Mouse (Mus musculus) liver, adult 2 months (tissue): ENCODE measurements around the gene Zfp827. TPM values are rescaled to one million over a fixed set of nuclear protein-coding genes. Genes with fewer than 3 reads are reported as not detected.

Experiments
- DNase-seq: peaks from one replicate; pipeline ENCODE4 v3.0.0-alpha.2; 2011; ENCODE audit warnings: low read depth, low spot score; ENCODE audit errors: extremely low read depth
- H3K27ac ChIP-seq: fragments of 200-500 bp; replicated peaks from 2 replicates; pipeline ENCODE4 v1.5.1; 2012; ENCODE audit warnings: low read depth, mild to moderate bottlenecking, control low read depth, inconsistent platforms, low read length; ENCODE audit not compliant: insufficient read depth
- H3K27me3 ChIP-seq: fragments of 200-500 bp; 2 replicates; pipeline ENCODE4 v1.6.1; 2012; ENCODE audit warnings: mild to moderate bottlenecking, moderate library complexity, low read length, inconsistent platforms; ENCODE audit not compliant: control insufficient read depth, insufficient read depth
- H3K36me3 ChIP-seq: fragments of 200-500 bp; 2 replicates; pipeline ENCODE4 v1.6.1; 2012; ENCODE audit warnings: low read length, inconsistent platforms; ENCODE audit not compliant: control insufficient read depth, insufficient read depth
- H3K4me1 ChIP-seq: fragments of 200-500 bp; 2 replicates; pipeline ENCODE4 v1.6.1; 2011; ENCODE audit warnings: low read length; ENCODE audit not compliant: control insufficient read depth, insufficient read depth
- H3K4me3 ChIP-seq: fragments of 200-500 bp; 2 replicates; pipeline ENCODE4 v1.5.1; 2011; ENCODE audit warnings: low read depth, mild to moderate bottlenecking, control low read depth, low read length, moderate library complexity; ENCODE audit not compliant: insufficient read depth
- H3K79me2 ChIP-seq: fragments of 200-500 bp; 2 replicates; pipeline ENCODE4 v1.6.1; 2012; ENCODE audit warnings: inconsistent platforms, mild to moderate bottlenecking, low read length, moderate library complexity; ENCODE audit not compliant: control insufficient read depth, insufficient read depth
- H3K9ac ChIP-seq: fragments of 200-500 bp; 2 replicates; pipeline ENCODE4 v1.6.1; 2012; ENCODE audit warnings: low read depth, mild to moderate bottlenecking, control low read depth, inconsistent platforms, low read length
- CTCF ChIP-seq: fragments of 200-500 bp; IDR thresholded peaks from 2 replicates; pipeline ENCODE4 v1.5.1; 2011; ENCODE audit warnings: low read depth, low read length, control low read depth
- POLR2A ChIP-seq: fragments of 200-500 bp; IDR thresholded peaks from 2 replicates; pipeline ENCODE4 v1.6.1; 2011; ENCODE audit warnings: low read length, control low read depth; ENCODE audit not compliant: insufficient read depth; ENCODE audit errors: extremely low read depth
- whole genome bisulfite sequencing: fragments of 180-500 bp; shearing (Covaris S2); methylation state at CpG from one replicate; pipeline ENCODE4 v1.1.7; 2018; 5-methylcytosine and 5-hydroxymethylcytosine counted together
- polyA plus RNA-seq: library from polyadenylated mRNA; depleted of rRNA; stranded (reverse); fragments of >200 nt; gene quantifications from 2 replicates; pipeline ENCODE4 v1.2.3, GENCODE M21; 2012
- total RNA-seq: library from RNA; depleted of rRNA; stranded (reverse); fragments of >200 nt; gene quantifications from 2 replicates; pipeline ENCODE4 v1.2.3, GENCODE M21; 2014

Zfp827 gene
- total and polyA plus RNA-seq, 2 experiments: 0.09 to 0.10 TPM

DNA sequence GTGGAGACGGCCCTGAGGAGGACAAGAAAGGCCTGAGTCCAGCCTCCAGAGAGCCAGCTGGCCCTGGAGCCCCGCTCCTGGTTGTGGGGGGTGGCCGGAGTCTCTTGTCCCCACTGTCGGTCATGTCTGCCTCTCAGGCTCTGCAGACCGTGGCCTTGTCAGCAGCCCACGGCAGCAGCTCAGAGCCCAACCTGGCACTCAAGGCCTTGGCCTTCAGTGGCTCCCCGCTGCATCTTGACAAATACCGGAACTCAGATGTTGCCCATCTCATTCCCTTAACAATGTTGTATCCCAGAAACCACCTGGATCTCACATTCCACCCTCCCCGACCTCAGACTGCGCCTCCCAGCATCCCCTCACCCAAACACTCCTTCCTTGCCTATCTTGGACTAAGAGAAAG is 161.8 kb downstream of the Zfp827 start:
- Histone ChIP-seq H3K4me3 (no peak overlapping the region), H3K4me1 (no peaks in the 10 kb centered on the region), H3K9ac (no peak overlapping the region), H3K27ac (no peak overlapping the region), H3K27me3 (no peaks in the 10 kb centered on the region), H3K36me3 (no peaks in the 10 kb centered on the region), H3K79me2 (no peaks in the 10 kb centered on the region)
- TF ChIP-seq CTCF: no peak
- DNase-seq: no peak
- 91% methylated on average over 10 of the region's 10 CpGs for WGBS

DNA sequence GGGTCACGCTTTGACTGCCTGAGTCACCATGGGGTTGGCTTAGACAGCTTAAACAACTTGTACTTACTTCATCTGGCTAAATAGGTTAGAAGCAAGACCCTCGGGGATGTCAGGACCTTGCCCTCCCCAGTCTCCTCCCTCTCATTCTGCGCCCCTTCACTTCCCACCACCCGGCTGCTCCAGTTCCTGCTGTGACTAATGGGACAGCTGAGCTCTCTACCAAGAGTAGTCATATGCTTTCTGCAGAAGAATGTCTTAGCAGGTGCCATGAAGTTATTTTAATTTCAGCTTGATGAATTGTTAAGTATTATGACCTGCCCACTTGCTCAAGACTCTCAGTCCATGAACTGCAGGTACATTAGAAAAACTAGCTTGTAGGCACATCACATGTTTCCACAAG is 168.2 kb downstream of the Zfp827 start:
- H3K36me3 ChIP-seq: no peaks in the 10 kb centered on the region
- H3K9ac ChIP-seq: no peak overlapping the region
- no peaks in the 10 kb centered on the region for H3K4me1 ChIP-seq
- H3K27me3 ChIP-seq: no peaks in the 10 kb centered on the region
- no peaks in the 10 kb centered on the region for H3K79me2 ChIP-seq
- no peak for TF ChIP-seq POLR2A
- TF ChIP-seq CTCF: no peak
- H3K27ac ChIP-seq: no peak overlapping the region
- 85% methylated on average over 4 of the region's 4 CpGs for WGBS
- H3K4me3 ChIP-seq: no peak overlapping the region
- DNase-seq: no peak

DNA sequence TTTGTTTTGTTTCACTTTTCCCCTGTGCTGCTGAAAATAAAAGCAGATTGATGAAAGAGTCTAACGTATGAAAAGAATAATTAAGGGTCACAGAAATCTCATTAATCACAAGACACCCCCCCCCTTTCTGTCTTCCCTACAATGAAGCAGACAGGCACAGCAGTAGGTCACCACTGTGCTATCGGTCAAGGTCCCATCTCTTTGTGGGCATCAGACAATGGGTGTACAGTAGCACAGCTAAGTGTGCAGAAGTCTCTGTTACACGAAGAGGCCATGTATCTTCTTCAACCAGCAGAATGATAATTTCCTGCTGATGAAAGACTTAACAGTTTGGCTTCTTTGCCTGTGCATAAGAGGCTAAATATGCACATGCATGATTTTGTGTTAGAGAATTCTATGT is 170.4 kb downstream of the Zfp827 start:
- Histone ChIP-seq H3K4me1 (no peaks in the 10 kb centered on the region), H3K27ac (no peak overlapping the region), H3K36me3 (no peaks in the 10 kb centered on the region), H3K4me3 (no peak overlapping the region), H3K9ac (no peak overlapping the region), H3K27me3 (no peaks in the 10 kb centered on the region), H3K79me2 (no peaks in the 10 kb centered on the region)
- WGBS: 72% methylated on average over 3 of the region's 3 CpGs
- TF ChIP-seq CTCF (no peak), POLR2A (no peak)
- DNase-seq: no peak

DNA sequence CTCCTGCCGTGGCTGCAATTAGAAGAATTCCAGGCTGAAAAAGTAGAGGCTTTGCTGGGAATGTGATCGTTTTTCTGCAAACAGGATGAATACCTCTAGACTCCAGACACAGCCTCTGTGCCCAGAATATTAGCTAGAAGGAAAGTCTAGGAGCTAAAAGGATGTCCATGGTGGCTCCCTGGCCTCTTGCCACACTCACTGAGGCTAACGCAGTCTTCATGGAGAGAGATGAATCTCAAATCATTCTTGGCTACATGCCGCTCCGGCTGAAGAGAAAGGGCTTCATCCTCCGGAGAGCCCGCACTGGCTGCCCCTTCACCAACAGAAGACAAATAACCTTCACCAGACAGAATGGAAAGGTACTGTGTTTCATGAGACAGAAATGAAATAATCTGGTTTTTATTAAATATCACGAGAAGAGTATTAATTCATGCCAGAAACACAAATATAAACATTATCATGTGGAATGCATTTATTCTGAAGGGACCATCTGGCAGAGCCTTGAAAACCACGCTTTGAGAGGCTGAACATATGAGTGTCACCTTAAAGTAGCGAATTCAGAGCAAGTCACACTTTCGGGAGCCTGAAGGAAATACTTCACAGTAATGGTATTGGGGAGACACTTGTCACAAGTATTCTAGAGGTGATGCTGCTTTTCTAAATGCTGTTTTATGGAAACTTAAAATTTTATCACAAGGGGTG is 173.4 kb downstream of the Zfp827 start:
- H3K79me2 ChIP-seq: no peaks in the 10 kb centered on the region
- no peaks in the 10 kb centered on the region for H3K36me3 ChIP-seq
- TF ChIP-seq POLR2A: no peak
- no peak for TF ChIP-seq CTCF
- 83% methylated on average over 11 of the region's 11 CpGs for WGBS
- no peaks in the 10 kb centered on the region for H3K27me3 ChIP-seq
- no peaks in the 10 kb centered on the region for H3K4me1 ChIP-seq
- H3K9ac ChIP-seq: no peak overlapping the region
- DNase-seq: no peak
- H3K27ac ChIP-seq: no peak overlapping the region
- no peak overlapping the region for H3K4me3 ChIP-seq

DNA sequence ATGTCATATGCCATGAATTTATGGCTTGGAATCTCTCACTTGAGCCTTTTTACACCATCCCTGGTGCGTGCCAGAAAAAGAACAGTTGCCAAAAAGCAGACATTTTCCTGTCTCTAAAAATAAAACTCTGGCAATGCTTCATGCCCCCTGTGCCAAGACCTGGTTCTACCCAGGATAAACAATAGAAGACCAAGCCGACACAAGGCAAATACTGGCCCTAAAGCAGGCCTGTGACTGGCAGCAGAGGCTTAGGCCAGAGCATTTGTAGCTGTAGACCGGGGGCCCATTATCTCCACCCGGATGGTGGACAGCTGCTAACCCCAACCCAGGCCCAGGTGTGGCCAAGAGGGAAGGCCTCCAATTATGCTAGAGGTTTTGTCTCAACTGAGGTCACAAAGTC is 178.7 kb downstream of the Zfp827 start:
- no peak overlapping the region for H3K27ac ChIP-seq
- H3K36me3 ChIP-seq: no peaks in the 10 kb centered on the region
- 24% methylated on average over 4 of the region's 4 CpGs for WGBS
- H3K79me2 ChIP-seq: no peaks in the 10 kb centered on the region
- no peak overlapping the region for H3K4me3 ChIP-seq
- TF ChIP-seq CTCF: no peak
- TF ChIP-seq POLR2A: no peak
- no peak overlapping the region for H3K9ac ChIP-seq
- peak; percentile 69 for DNase-seq
- no peaks in the 10 kb centered on the region; the same call in 1 of the 2 replicates for H3K4me1 ChIP-seq
- H3K27me3 ChIP-seq: no peaks in the 10 kb centered on the region

DNA sequence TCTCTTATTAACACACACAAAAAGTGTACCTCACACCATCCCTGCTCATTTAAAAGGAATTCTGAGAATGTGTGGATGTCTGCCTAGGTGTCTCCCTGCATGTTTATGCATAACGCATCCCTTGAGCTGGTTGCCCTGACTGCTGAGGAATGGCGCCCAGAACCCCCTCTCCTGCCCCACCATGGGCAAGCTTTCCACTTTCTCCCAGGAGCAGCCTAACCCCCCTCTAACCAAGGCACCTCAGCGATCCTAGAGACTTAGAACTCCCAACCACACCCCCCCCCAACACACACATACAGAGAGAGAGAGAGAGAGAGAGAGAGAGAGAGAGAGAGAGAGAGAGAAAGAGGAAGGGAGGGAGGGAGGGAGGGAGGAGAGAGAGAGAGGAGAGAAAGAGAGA is 179.9 kb downstream of the Zfp827 start:
- no peak for DNase-seq
- WGBS: 83% methylated on average over 3 of the region's 3 CpGs
- Histone ChIP-seq H3K27ac (no peak overlapping the region), H3K79me2 (no peaks in the 10 kb centered on the region), H3K36me3 (no peaks in the 10 kb centered on the region), H3K4me3 (no peak overlapping the region), H3K4me1 (no peaks in the 10 kb centered on the region; the same call in 1 of the 2 replicates), H3K27me3 (no peaks in the 10 kb centered on the region; the same call in 1 of the 2 replicates), H3K9ac (no peak overlapping the region)
- no peak for TF ChIP-seq CTCF
- TF ChIP-seq POLR2A: no peak
